Mouse (Mus musculus) myocyte (in vitro differentiated cells): ENCODE data around the gene Gmcl1.

Experiments
- CEBPB ChIP-seq: IDR thresholded peaks from 2 replicates; pipeline ENCODE4 v1.6.1; 2011; ENCODE audit warnings: mild to moderate bottlenecking, moderate library complexity; ENCODE audit not compliant: poor library complexity, insufficient read depth, severe bottlenecking
- MAX ChIP-seq: IDR thresholded peaks from one replicate; pipeline ENCODE4 v1.6.1; 2011; ENCODE audit warnings: low read depth, mild to moderate bottlenecking, control low read depth
- POLR2A ChIP-seq: IDR thresholded peaks from one replicate; pipeline ENCODE4 v1.6.1; 2011; ENCODE audit warnings: low read depth, mild to moderate bottlenecking, control low read depth, moderate library complexity; ENCODE audit not compliant: insufficient read length
- TCF3 ChIP-seq: IDR thresholded peaks from one replicate; pipeline ENCODE4 v1.6.1; 2011; ENCODE audit warnings: low read depth, control low read depth; ENCODE audit not compliant: insufficient read length
- USF1 ChIP-seq: IDR thresholded peaks from one replicate; pipeline ENCODE4 v1.6.1; 2011; ENCODE audit warnings: low read depth, mild to moderate bottlenecking, control low read depth, moderate library complexity

GRCm38 (mm10) chr6:86644775-86645400 lies 88.3 kb downstream of the Gmcl1 start:
- TF ChIP-seq POLR2A (no peak), MAX (no peak), TCF3 (no peak), CEBPB (no peak), USF1 (no peak)
